Mouse (Mus musculus): ENCODE measurements at regions not wholly inside any gene's neighbourhood (a gene's known extent, or its start where the extent isn't known, plus 50 kb on each side); places are given as distances from the start of the nearest gene placed in this dataset.

GRCm38 (mm10) chr1:35821791-35822190, 246.4 kb upstream of the Hs6st1 start:
- Histone ChIP-seq H3K9ac (ENCODE audit: low read depth, low read length) (no peak overlapping the region), H3K36me3 (ENCODE audit: control insufficient read depth, insufficient read depth, low read length) (no peaks in the 10 kb centered on the region), H3K4me1 (ENCODE audit: control insufficient read depth, insufficient read depth, low read length) (no peaks in the 10 kb centered on the region; the same call in 1 of the 2 replicates), H3K27me3 (replicated peaks; ENCODE audit: control insufficient read depth, insufficient read depth, low read length) (no peaks in the 10 kb centered on the region), H3K4me3 (ENCODE audit: low read length) (no peak overlapping the region), H3K4me2 (ENCODE audit: low read depth, low read length) (no peak overlapping the region), H3K9me3 (ENCODE audit: control insufficient read depth, low read length) (no peaks in the 10 kb centered on the region), H3K27ac (ENCODE audit: low read length) (no peak overlapping the region)
- WGBS, result 93% methylated on average over 6 of the region's 6 CpGs
- no peak for ATAC-seq

GRCm38 (mm10) chr1:35822376-35823202, 245.6 kb upstream of the Hs6st1 start:
- WGBS, result 50% methylated on average over 19 of the region's 19 CpGs
- H3K4me3 ChIP-seq (ENCODE audit: low read length), result no peak overlapping the region
- H3K4me1 ChIP-seq (ENCODE audit: control insufficient read depth, insufficient read depth, low read length), result no peaks in the 10 kb centered on the region; the same call in 1 of the 2 replicates
- no peaks in the 10 kb centered on the region for H3K27me3 ChIP-seq (replicated peaks; ENCODE audit: control insufficient read depth, insufficient read depth, low read length)
- ATAC-seq, result no peak
- H3K27ac ChIP-seq (ENCODE audit: low read length), result no peak overlapping the region
- no peaks in the 10 kb centered on the region for H3K9me3 ChIP-seq (ENCODE audit: control insufficient read depth, low read length)
- no peak overlapping the region for H3K4me2 ChIP-seq (ENCODE audit: low read depth, low read length)
- no peak overlapping the region for H3K9ac ChIP-seq (ENCODE audit: low read depth, low read length)
- H3K36me3 ChIP-seq (ENCODE audit: control insufficient read depth, insufficient read depth, low read length), result no peaks in the 10 kb centered on the region

- Histone ChIP-seq H3K9me3 (ENCODE audit: control insufficient read depth, low read length) (no peaks in the 10 kb centered on the region), H3K36me3 (ENCODE audit: control insufficient read depth, insufficient read depth, low read length) (no peaks in the 10 kb centered on the region), H3K9ac (ENCODE audit: low read depth, low read length) (no peak overlapping the region), H3K4me2 (ENCODE audit: low read depth, low read length) (no peak overlapping the region), H3K4me3 (ENCODE audit: low read length) (no peak overlapping the region), H3K27ac (ENCODE audit: low read length) (no peak overlapping the region), H3K4me1 (ENCODE audit: control insufficient read depth, insufficient read depth, low read length) (no peaks in the 10 kb centered on the region; the same call in 1 of the 2 replicates), H3K27me3 (replicated peaks; ENCODE audit: control insufficient read depth, insufficient read depth, low read length) (no peaks in the 10 kb centered on the region)
- WGBS, result 89% methylated on average over 4 of the region's 4 CpGs
- no peak for ATAC-seq
These were observed 244.7 kb upstream of the Hs6st1 start for GRCm38 (mm10) chr1:35823496-35823895.

GRCm38 (mm10) chr1:35823981-35824880, 244.0 kb upstream of the Hs6st1 start:
- H3K27ac ChIP-seq (ENCODE audit: low read length), result no peak overlapping the region
- H3K9me3 ChIP-seq (ENCODE audit: control insufficient read depth, low read length), result no peaks in the 10 kb centered on the region
- H3K4me1 ChIP-seq (ENCODE audit: control insufficient read depth, insufficient read depth, low read length), result no peaks in the 10 kb centered on the region; the same call in 1 of the 2 replicates
- H3K9ac ChIP-seq (ENCODE audit: low read depth, low read length), result no peak overlapping the region
- no peaks in the 10 kb centered on the region for H3K27me3 ChIP-seq (replicated peaks; ENCODE audit: control insufficient read depth, insufficient read depth, low read length)
- H3K4me3 ChIP-seq (ENCODE audit: low read length), result no peak overlapping the region
- ATAC-seq, result no peak
- 52% methylated on average over 24 of the region's 24 CpGs for WGBS
- H3K4me2 ChIP-seq (ENCODE audit: low read depth, low read length), result no peak overlapping the region
- H3K36me3 ChIP-seq (ENCODE audit: control insufficient read depth, insufficient read depth, low read length), result no peaks in the 10 kb centered on the region

GRCm38 (mm10) chr1:35825531-35825966, 242.7 kb upstream of the Hs6st1 start:
- WGBS, result 73% methylated on average over 10 of the region's 10 CpGs
- Histone ChIP-seq H3K9me3 (ENCODE audit: control insufficient read depth, low read length) (no peaks in the 10 kb centered on the region), H3K9ac (ENCODE audit: low read depth, low read length) (no peak overlapping the region), H3K27me3 (replicated peaks; ENCODE audit: control insufficient read depth, insufficient read depth, low read length) (no peaks in the 10 kb centered on the region), H3K4me1 (ENCODE audit: control insufficient read depth, insufficient read depth, low read length) (no peaks in the 10 kb centered on the region; the same call in 1 of the 2 replicates), H3K4me2 (ENCODE audit: low read depth, low read length) (no peak overlapping the region), H3K27ac (ENCODE audit: low read length) (no peak overlapping the region), H3K36me3 (ENCODE audit: control insufficient read depth, insufficient read depth, low read length) (no peaks in the 10 kb centered on the region), H3K4me3 (ENCODE audit: low read length) (no peak overlapping the region)
- ATAC-seq, result no peak

GRCm38 (mm10) chr1:35826575-35827114, 241.6 kb upstream of the Hs6st1 start:
- Histone ChIP-seq H3K4me1 (ENCODE audit: control insufficient read depth, insufficient read depth, low read length) (no peaks in the 10 kb centered on the region; the same call in 1 of the 2 replicates), H3K9me3 (ENCODE audit: control insufficient read depth, low read length) (no peaks in the 10 kb centered on the region), H3K4me3 (ENCODE audit: low read length) (no peak overlapping the region), H3K4me2 (ENCODE audit: low read depth, low read length) (no peak overlapping the region), H3K27me3 (replicated peaks; ENCODE audit: control insufficient read depth, insufficient read depth, low read length) (no peaks in the 10 kb centered on the region), H3K9ac (ENCODE audit: low read depth, low read length) (no peak overlapping the region), H3K36me3 (ENCODE audit: control insufficient read depth, insufficient read depth, low read length) (no peaks in the 10 kb centered on the region), H3K27ac (ENCODE audit: low read length) (no peak overlapping the region)
- ATAC-seq, result no peak
- 82% methylated on average over 7 of the region's 7 CpGs for WGBS

GRCm38 (mm10) chr1:35827471-35827870, 240.7 kb upstream of the Hs6st1 start:
- Histone ChIP-seq H3K4me3 (ENCODE audit: low read length) (no peak overlapping the region), H3K27me3 (replicated peaks; ENCODE audit: control insufficient read depth, insufficient read depth, low read length) (no peaks in the 10 kb centered on the region), H3K9ac (ENCODE audit: low read depth, low read length) (no peak overlapping the region), H3K4me1 (ENCODE audit: control insufficient read depth, insufficient read depth, low read length) (no peaks in the 10 kb centered on the region; the same call in 1 of the 2 replicates), H3K36me3 (ENCODE audit: control insufficient read depth, insufficient read depth, low read length) (no peaks in the 10 kb centered on the region), H3K9me3 (ENCODE audit: control insufficient read depth, low read length) (no peaks in the 10 kb centered on the region), H3K27ac (ENCODE audit: low read length) (no peak overlapping the region), H3K4me2 (ENCODE audit: low read depth, low read length) (no peak overlapping the region)
- 86% methylated on average over 3 of the region's 3 CpGs for WGBS
- no peak for ATAC-seq

GRCm38 (mm10) chr1:35834180-35834579, 234.0 kb upstream of the Hs6st1 start:
- Histone ChIP-seq H3K4me1 (ENCODE audit: control insufficient read depth, insufficient read depth, low read length) (no peaks in the 10 kb centered on the region), H3K9me3 (ENCODE audit: control insufficient read depth, low read length) (no peaks in the 10 kb centered on the region), H3K27ac (ENCODE audit: low read length) (no peak overlapping the region), H3K36me3 (ENCODE audit: control insufficient read depth, insufficient read depth, low read length) (no peaks in the 10 kb centered on the region), H3K27me3 (replicated peaks; ENCODE audit: control insufficient read depth, insufficient read depth, low read length) (no peaks in the 10 kb centered on the region), H3K4me2 (ENCODE audit: low read depth, low read length) (no peak overlapping the region), H3K9ac (ENCODE audit: low read depth, low read length) (no peak overlapping the region), H3K4me3 (ENCODE audit: low read length) (no peak overlapping the region)
- no peak for ATAC-seq
- WGBS, result 84% methylated on average over 7 of the region's 7 CpGs

- Histone ChIP-seq H3K4me3 (ENCODE audit: low read length) (no peak overlapping the region), H3K27me3 (replicated peaks; ENCODE audit: control insufficient read depth, insufficient read depth, low read length) (no peaks in the 10 kb centered on the region), H3K4me2 (ENCODE audit: low read depth, low read length) (no peak overlapping the region), H3K36me3 (ENCODE audit: control insufficient read depth, insufficient read depth, low read length) (no peaks in the 10 kb centered on the region), H3K27ac (ENCODE audit: low read length) (no peak overlapping the region), H3K9me3 (ENCODE audit: control insufficient read depth, low read length) (no peaks in the 10 kb centered on the region), H3K4me1 (ENCODE audit: control insufficient read depth, insufficient read depth, low read length) (no peaks in the 10 kb centered on the region), H3K9ac (ENCODE audit: low read depth, low read length) (no peak overlapping the region)
- no peak for ATAC-seq
- WGBS, result 71% methylated on average over 5 of the region's 5 CpGs
These were observed 231.6 kb upstream of the Hs6st1 start for GRCm38 (mm10) chr1:35836552-35836951.
